Mouse (Mus musculus): ENCODE results near the gene Gm44511. TPM values are rescaled to one million over a fixed set of nuclear protein-coding genes. Genes with fewer than 3 reads are reported as not detected.

The Gm44511 gene
- not detected for polyA plus RNA-seq (2017; shearing (Covaris generic))

GRCm38 (mm10) chr6:128826132-128826531, at the start of gene Gm44511, which contains the start of gene Klrb1b:
Gene Gm44511, minus strand, starts transcription at chr6:128826315.
Gene Klrb1b, minus strand, starts transcription at chr6:128826331.

GRCm38 (mm10) chr6:128789115-128789514, 37.0 kb downstream of the Gm44511 start, which contains the start of gene Klrb1c:
Gene Klrb1c, minus strand, starts transcription at chr6:128789215.

Other genes starting within 250 kb of the Gm44511 start
- gene A2ml1, start 244.7 kb downstream of the Gm44511 start, polyA plus RNA-seq (2017; shearing (Covaris generic)), result under 1 TPM; 0.06 to 0.57 TPM
- gene Klrb1a, start 202.8 kb downstream of the Gm44511 start, polyA plus RNA-seq (2017; shearing (Covaris generic)), result not detected
- gene Clec2h, start 163.9 kb downstream of the Gm44511 start, polyA plus RNA-seq (2017; shearing (Covaris generic)), result under 1 TPM in 1 of 2 experiments, not detected in 1; 0.61 TPM
- not detected for gene Klrb1, start 103.3 kb downstream of the Gm44511 start, polyA plus RNA-seq (2017; shearing (Covaris generic))
- gene Klrb1c, start 37.1 kb downstream of the Gm44511 start, polyA plus RNA-seq (2017; shearing (Covaris generic)), result 1 to 10 TPM; 1.4 to 3.6 TPM
- gene Klrb1b, start within 50 bp of the Gm44511 start, polyA plus RNA-seq (2017; shearing (Covaris generic)), result under 1 TPM in 1 of 2 experiments, not detected in 1; 0.15 TPM
- 10 to 100 TPM; 75.1 to 77.5 TPM for gene Clec2i, start 61.3 kb upstream of the Gm44511 start, polyA plus RNA-seq (2017; shearing (Covaris generic))
- gene BC035044, start 64.8 kb upstream of the Gm44511 start, polyA plus RNA-seq (2017; shearing (Covaris generic)), result 1 to 10 TPM; 1.2 to 1.8 TPM
- gene Clec2g, start 108.1 kb upstream of the Gm44511 start, polyA plus RNA-seq (2017; shearing (Covaris generic)), result under 1 TPM in 1 of 2 experiments, not detected in 1; 0.25 TPM
- gene Klrb1f, start 219.6 kb upstream of the Gm44511 start, polyA plus RNA-seq (2017; shearing (Covaris generic)), result 1 to 10 TPM; 4.5 to 7.1 TPM